Mouse (Mus musculus): ENCODE data around the gene Calml3. TPM values are rescaled to one million over a fixed set of nuclear protein-coding genes. Genes with fewer than 3 reads are reported as not detected.

The Calml3 gene
- polyA plus RNA-seq, 1 experiment from 2014 or later, result not detected

- DNase-seq (ENCODE audit: low spot score) (no peak), ATAC-seq (replicated peaks; ENCODE audit: low FRiP score, low TSS enrichment, low read depth) (no peak)
- peaks cover 10% of the 10 kb centered on the region for H3K4me1 ChIP-seq (replicated peaks; ENCODE audit: control insufficient read depth, insufficient read depth, low read length)
- no peaks in the 10 kb centered on the region for H3K27me3 ChIP-seq (replicated peaks; ENCODE audit: control insufficient read depth, insufficient read depth, low read length)
- no peaks in the 10 kb centered on the region for H3K9me3 ChIP-seq (ENCODE audit: control insufficient read depth, low read length)
- 85% methylated on average over 4 of the region's 4 CpGs for WGBS
- H3K36me3 ChIP-seq (ENCODE audit: control insufficient read depth, insufficient read depth, low read length), result no peaks in the 10 kb centered on the region
- H3K4me3 ChIP-seq (ENCODE audit: low read depth, low read length), result no peak overlapping the region
- no peak overlapping the region for H3K27ac ChIP-seq (ENCODE audit: low read depth)
- no peak overlapping the region for H3K9ac ChIP-seq (ENCODE audit: low read length)
- no peak overlapping the region for H3K4me2 ChIP-seq (ENCODE audit: low read length)
Measured at GRCm38 (mm10) chr13:3778591-3779364, 25.3 kb downstream of the Calml3 start.

- ATAC-seq (replicated peaks; ENCODE audit: low FRiP score, low TSS enrichment, low read depth), result no peak
- WGBS, result 78% methylated on average over 5 of the region's 5 CpGs
- H3K27me3 ChIP-seq (replicated peaks; ENCODE audit: control insufficient read depth, insufficient read depth, low read length), result no peaks in the 10 kb centered on the region
- H3K36me3 ChIP-seq (ENCODE audit: control insufficient read depth, insufficient read depth, low read length), result no peaks in the 10 kb centered on the region
- no peak for DNase-seq (ENCODE audit: low spot score)
- no peak overlapping the region for H3K27ac ChIP-seq (ENCODE audit: low read depth)
- no peak overlapping the region for H3K9ac ChIP-seq (ENCODE audit: low read length)
- H3K4me3 ChIP-seq (ENCODE audit: low read depth, low read length), result no peak overlapping the region
- no peaks in the 10 kb centered on the region for H3K9me3 ChIP-seq (ENCODE audit: control insufficient read depth, low read length)
- peaks cover 10% of the 10 kb centered on the region for H3K4me1 ChIP-seq (replicated peaks; ENCODE audit: control insufficient read depth, insufficient read depth, low read length)
- H3K4me2 ChIP-seq (ENCODE audit: low read length), result no peak overlapping the region
Measured at GRCm38 (mm10) chr13:3777216-3777912, 26.8 kb downstream of the Calml3 start.

GRCm38 (mm10) chr13:3776446-3776845 is 27.7 kb downstream of the Calml3 start:
- Histone ChIP-seq H3K4me1 (replicated peaks; ENCODE audit: control insufficient read depth, insufficient read depth, low read length) (peaks cover 10% of the 10 kb centered on the region), H3K9ac (ENCODE audit: low read length) (no peak overlapping the region), H3K36me3 (ENCODE audit: control insufficient read depth, insufficient read depth, low read length) (no peaks in the 10 kb centered on the region), H3K9me3 (ENCODE audit: control insufficient read depth, low read length) (no peaks in the 10 kb centered on the region), H3K27me3 (replicated peaks; ENCODE audit: control insufficient read depth, insufficient read depth, low read length) (no peaks in the 10 kb centered on the region), H3K4me3 (ENCODE audit: low read depth, low read length) (no peak overlapping the region), H3K27ac (ENCODE audit: low read depth) (no peak overlapping the region; the same call in 1 of the 2 replicates), H3K4me2 (ENCODE audit: low read length) (no peak overlapping the region)
- 74% methylated on average over 4 of the region's 4 CpGs for WGBS
- peak; percentile 70 for ATAC-seq (replicated peaks; ENCODE audit: low FRiP score, low TSS enrichment, low read depth)
- no peak for DNase-seq (ENCODE audit: low spot score)

GRCm38 (mm10) chr13:3774991-3775390 is 29.1 kb downstream of the Calml3 start:
- Histone ChIP-seq H3K4me2 (ENCODE audit: low read length) (no peak overlapping the region), H3K36me3 (ENCODE audit: control insufficient read depth, insufficient read depth, low read length) (no peaks in the 10 kb centered on the region), H3K4me3 (ENCODE audit: low read depth, low read length) (no peak overlapping the region), H3K9ac (ENCODE audit: low read length) (no peak overlapping the region), H3K4me1 (replicated peaks; ENCODE audit: control insufficient read depth, insufficient read depth, low read length) (peaks cover 20% of the 10 kb centered on the region), H3K27me3 (replicated peaks; ENCODE audit: control insufficient read depth, insufficient read depth, low read length) (no peaks in the 10 kb centered on the region), H3K27ac (ENCODE audit: low read depth) (no peak overlapping the region), H3K9me3 (ENCODE audit: control insufficient read depth, low read length) (no peaks in the 10 kb centered on the region)
- no peak for DNase-seq (ENCODE audit: low spot score)
- no peak for ATAC-seq (replicated peaks; ENCODE audit: low FRiP score, low TSS enrichment, low read depth)
- 80% methylated on average over 4 of the region's 4 CpGs for WGBS

GRCm38 (mm10) chr13:3774280-3774679 is 29.8 kb downstream of the Calml3 start:
- Histone ChIP-seq H3K27ac (ENCODE audit: low read depth) (no peak overlapping the region), H3K9me3 (ENCODE audit: control insufficient read depth, low read length) (no peaks in the 10 kb centered on the region), H3K27me3 (replicated peaks; ENCODE audit: control insufficient read depth, insufficient read depth, low read length) (no peaks in the 10 kb centered on the region), H3K4me3 (ENCODE audit: low read depth, low read length) (no peak overlapping the region), H3K9ac (ENCODE audit: low read length) (no peak overlapping the region), H3K36me3 (ENCODE audit: control insufficient read depth, insufficient read depth, low read length) (no peaks in the 10 kb centered on the region), H3K4me1 (replicated peaks; ENCODE audit: control insufficient read depth, insufficient read depth, low read length) (peaks cover 22% of the 10 kb centered on the region), H3K4me2 (ENCODE audit: low read length) (no peak overlapping the region)
- DNase-seq (ENCODE audit: low spot score), result no peak
- WGBS, result 87% methylated on average over 3 of the region's 3 CpGs
- ATAC-seq (replicated peaks; ENCODE audit: low FRiP score, low TSS enrichment, low read depth), result no peak

- DNase-seq (ENCODE audit: low spot score) (no peak), ATAC-seq (replicated peaks; ENCODE audit: low FRiP score, low TSS enrichment, low read depth) (no peak)
- Histone ChIP-seq H3K9ac (ENCODE audit: low read length) (no peak overlapping the region), H3K9me3 (ENCODE audit: control insufficient read depth, low read length) (no peaks in the 10 kb centered on the region), H3K4me1 (replicated peaks; ENCODE audit: control insufficient read depth, insufficient read depth, low read length) (peaks cover 22% of the 10 kb centered on the region), H3K27ac (ENCODE audit: low read depth) (no peak overlapping the region), H3K4me3 (ENCODE audit: low read depth, low read length) (no peak overlapping the region), H3K36me3 (ENCODE audit: control insufficient read depth, insufficient read depth, low read length) (no peaks in the 10 kb centered on the region), H3K27me3 (replicated peaks; ENCODE audit: control insufficient read depth, insufficient read depth, low read length) (no peaks in the 10 kb centered on the region), H3K4me2 (ENCODE audit: low read length) (no peak overlapping the region)
- WGBS, result 84% methylated on average over 2 of the region's 2 CpGs
Measured at GRCm38 (mm10) chr13:3773149-3773688, 30.9 kb downstream of the Calml3 start.

GRCm38 (mm10) chr13:3771221-3771620 is 32.9 kb downstream of the Calml3 start:
- ATAC-seq (replicated peaks; ENCODE audit: low FRiP score, low TSS enrichment, low read depth), result no peak
- Histone ChIP-seq H3K27me3 (replicated peaks; ENCODE audit: control insufficient read depth, insufficient read depth, low read length) (no peaks in the 10 kb centered on the region), H3K27ac (ENCODE audit: low read depth) (no peak overlapping the region), H3K4me2 (ENCODE audit: low read length) (no peak overlapping the region), H3K9ac (ENCODE audit: low read length) (no peak overlapping the region), H3K4me3 (ENCODE audit: low read depth, low read length) (no peak overlapping the region), H3K4me1 (replicated peaks; ENCODE audit: control insufficient read depth, insufficient read depth, low read length) (peaks cover 14% of the 10 kb centered on the region), H3K9me3 (ENCODE audit: control insufficient read depth, low read length) (no peaks in the 10 kb centered on the region), H3K36me3 (ENCODE audit: control insufficient read depth, insufficient read depth, low read length) (no peaks in the 10 kb centered on the region)
- DNase-seq (ENCODE audit: low spot score), result no peak
- WGBS, result 97% methylated on average over 5 of the region's 5 CpGs

- H3K9me3 ChIP-seq (ENCODE audit: control insufficient read depth, low read length), result no peaks in the 10 kb centered on the region
- 0 out of 2 replicates have a peak overlapping the region, but pooled peaks have one; percentile 1 for H3K4me2 ChIP-seq (ENCODE audit: low read length)
- 0 out of 2 replicates have a peak, but pooled peaks have one; percentile 13 for ATAC-seq (replicated peaks; ENCODE audit: low FRiP score, low TSS enrichment, low read depth)
- H3K36me3 ChIP-seq (ENCODE audit: control insufficient read depth, insufficient read depth, low read length), result no peaks in the 10 kb centered on the region
- 44% methylated on average over 11 of the region's 11 CpGs for WGBS
- no peak overlapping the region for H3K9ac ChIP-seq (ENCODE audit: low read length)
- peaks cover 12% of the 10 kb centered on the region for H3K4me1 ChIP-seq (replicated peaks; ENCODE audit: control insufficient read depth, insufficient read depth, low read length)
- DNase-seq (ENCODE audit: low spot score), result no peak
- peak overlapping the region; percentile 43 for H3K27ac ChIP-seq (ENCODE audit: low read depth)
- H3K27me3 ChIP-seq (replicated peaks; ENCODE audit: control insufficient read depth, insufficient read depth, low read length), result no peaks in the 10 kb centered on the region
- no peak overlapping the region for H3K4me3 ChIP-seq (ENCODE audit: low read depth, low read length)
Measured at GRCm38 (mm10) chr13:3770170-3771024, 33.7 kb downstream of the Calml3 start.

Measured in intestine, embryonic 14.5 days (tissue).